Mouse (Mus musculus) ES-Bruce4 (cell line): ENCODE measurements around the gene Brd2.

ENCODE experiments used
- CTCF ChIP-seq: IDR thresholded peaks from one replicate; pipeline ENCODE4 v1.8.1; 2011; ENCODE audit warnings: low read depth, low read length
- POLR2A ChIP-seq: IDR thresholded peaks from one replicate; pipeline ENCODE4 v1.8.1; 2011; ENCODE audit warnings: low read length; ENCODE audit not compliant: insufficient read depth

- no peak for TF ChIP-seq CTCF
- TF ChIP-seq POLR2A: no peak
Measured at GRCm38 (mm10) chr17:34131911-34132310, 9.5 kb upstream of the Brd2 start.
